Mouse (Mus musculus): ENCODE data around the gene Dpf3. TPM values are rescaled to one million over a fixed set of nuclear protein-coding genes. Genes with fewer than 3 reads are reported as not detected.

The Dpf3 gene
- polyA plus RNA-seq, 1 experiment, result 10.8 TPM

- TF ChIP-seq GATA1 (IDR thresholded peaks at IDR 0.05; ENCODE audit: low read length), result no peak
Observed at GRCm38 (mm10) chr12:83367486-83367885, 120.0 kb downstream of the Dpf3 start.

DNA sequence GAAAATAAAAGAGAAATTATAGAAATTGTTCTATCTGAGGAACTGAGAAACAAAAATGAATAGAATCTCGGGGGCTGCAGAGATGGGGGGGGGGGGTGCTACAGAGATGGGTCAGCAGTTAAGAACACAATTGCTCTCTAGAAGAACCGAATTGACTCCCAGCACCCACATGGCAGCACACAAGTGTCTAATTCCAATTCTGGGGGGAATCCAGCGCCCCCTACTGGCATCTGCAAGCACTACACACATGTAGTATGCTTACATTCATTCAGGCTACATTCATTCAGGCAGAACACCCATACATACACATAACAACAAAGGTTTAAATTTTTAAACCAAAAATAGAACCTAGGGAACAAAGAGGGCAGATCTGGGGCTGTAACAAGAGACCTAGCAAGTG lies 122.7 kb downstream of the Dpf3 start:
- TF ChIP-seq GATA1 (IDR thresholded peaks at IDR 0.05; ENCODE audit: low read length), result no peak

- no peak for TF ChIP-seq GATA1 (IDR thresholded peaks at IDR 0.05; ENCODE audit: low read length)
Observed at GRCm38 (mm10) chr12:83361801-83362200, 125.7 kb downstream of the Dpf3 start.

DNA sequence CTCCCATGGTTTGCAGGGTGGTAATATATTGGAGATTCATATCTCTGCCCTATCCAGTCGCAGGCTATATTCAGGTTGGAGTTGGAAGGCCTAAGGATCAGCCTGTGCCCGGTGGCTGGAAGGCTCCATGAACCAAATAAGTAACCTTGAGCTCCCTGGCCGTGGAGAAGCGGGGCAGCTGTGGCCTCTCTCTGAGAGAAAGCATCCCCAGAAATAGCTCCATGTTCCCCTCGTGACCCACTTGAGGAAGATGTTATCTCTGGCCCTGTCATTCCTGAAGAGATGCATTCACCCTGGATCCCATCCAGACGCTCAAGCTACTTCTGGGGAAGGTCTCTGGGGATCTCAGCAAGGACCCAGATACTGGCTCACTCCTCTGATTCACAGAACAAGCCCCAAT lies 134.9 kb downstream of the Dpf3 start:
- no peak for TF ChIP-seq GATA1 (IDR thresholded peaks at IDR 0.05; ENCODE audit: low read length)

- TF ChIP-seq GATA1 (IDR thresholded peaks at IDR 0.05; ENCODE audit: low read length), result no peak
Observed at GRCm38 (mm10) chr12:83349736-83350135, 137.8 kb downstream of the Dpf3 start.

DNA sequence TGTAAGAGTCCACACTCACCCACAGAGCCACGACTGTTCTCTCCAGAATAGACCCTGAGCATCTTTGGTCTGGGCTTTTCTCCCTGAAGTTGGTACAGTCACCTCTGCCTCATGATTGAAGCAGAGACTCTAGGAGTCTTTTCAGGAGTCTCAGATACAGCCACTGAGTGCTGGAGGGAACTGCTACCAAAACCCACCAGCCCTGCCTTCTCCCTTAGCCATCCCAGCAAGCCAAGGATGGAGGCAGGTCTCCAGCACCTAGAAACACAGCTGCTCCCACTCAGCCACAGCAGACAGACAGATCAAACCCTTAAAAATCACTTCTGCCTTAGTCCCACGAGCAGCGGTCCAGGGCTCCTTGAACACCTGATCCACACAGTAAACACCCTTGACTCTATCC lies 139.3 kb downstream of the Dpf3 start:
- no peak for TF ChIP-seq GATA1 (IDR thresholded peaks at IDR 0.05; ENCODE audit: low read length)

- TF ChIP-seq GATA1 (IDR thresholded peaks at IDR 0.05; ENCODE audit: low read length), result no peak
Observed at GRCm38 (mm10) chr12:83342875-83343185, 144.7 kb downstream of the Dpf3 start.

- TF ChIP-seq GATA1 (IDR thresholded peaks at IDR 0.05; ENCODE audit: low read length), result no peak
Observed at GRCm38 (mm10) chr12:83342035-83342874, 145.3 kb downstream of the Dpf3 start.

DNA sequence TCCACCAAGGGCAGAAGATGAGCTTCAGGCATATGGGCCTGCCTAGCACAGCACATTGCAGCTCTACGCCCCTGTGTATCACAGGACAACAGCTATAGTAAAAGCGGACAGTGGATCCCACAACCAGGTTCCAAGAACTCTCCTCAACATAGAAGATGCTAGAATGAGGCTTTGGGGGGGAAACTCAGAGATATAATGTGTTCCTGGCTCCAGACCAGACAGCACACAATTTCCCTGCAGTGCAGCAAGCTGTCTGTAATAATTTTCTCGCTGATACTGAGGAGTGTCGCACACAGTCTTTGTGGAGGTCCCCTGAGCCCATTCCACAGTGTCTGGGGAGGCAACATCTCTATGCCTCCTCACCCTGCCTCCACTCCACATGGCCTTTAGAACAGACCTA lies 146.6 kb downstream of the Dpf3 start:
- TF ChIP-seq GATA1 (IDR thresholded peaks at IDR 0.05; ENCODE audit: low read length), result no peak

- no peak for TF ChIP-seq GATA1 (IDR thresholded peaks at IDR 0.05; ENCODE audit: low read length)
Observed at GRCm38 (mm10) chr12:83338345-83338744, 149.2 kb downstream of the Dpf3 start.

DNA sequence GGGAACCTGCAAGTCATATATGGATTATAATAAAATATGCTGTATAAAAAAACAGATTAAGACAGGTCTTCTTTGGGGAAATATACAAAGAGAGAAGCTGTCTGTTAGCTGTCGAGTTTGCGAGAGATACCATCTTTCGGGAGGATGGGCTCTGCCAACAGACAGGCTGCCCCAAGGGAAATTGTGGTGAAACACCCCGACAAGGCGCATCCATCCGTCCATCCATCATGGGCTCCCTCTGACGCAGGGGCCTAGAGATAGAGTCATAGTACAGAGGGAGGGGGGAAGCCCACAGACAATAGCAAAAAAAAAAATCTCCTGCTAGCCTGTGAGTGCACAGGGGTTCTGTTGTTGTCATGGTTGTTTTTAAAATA lies 149.8 kb downstream of the Dpf3 start:
- no peak for TF ChIP-seq GATA1 (IDR thresholded peaks at IDR 0.05; ENCODE audit: low read length)

- no peak for TF ChIP-seq GATA1 (IDR thresholded peaks at IDR 0.05; ENCODE audit: low read length)
Observed at GRCm38 (mm10) chr12:83337077-83337775, 150.3 kb downstream of the Dpf3 start.

DNA sequence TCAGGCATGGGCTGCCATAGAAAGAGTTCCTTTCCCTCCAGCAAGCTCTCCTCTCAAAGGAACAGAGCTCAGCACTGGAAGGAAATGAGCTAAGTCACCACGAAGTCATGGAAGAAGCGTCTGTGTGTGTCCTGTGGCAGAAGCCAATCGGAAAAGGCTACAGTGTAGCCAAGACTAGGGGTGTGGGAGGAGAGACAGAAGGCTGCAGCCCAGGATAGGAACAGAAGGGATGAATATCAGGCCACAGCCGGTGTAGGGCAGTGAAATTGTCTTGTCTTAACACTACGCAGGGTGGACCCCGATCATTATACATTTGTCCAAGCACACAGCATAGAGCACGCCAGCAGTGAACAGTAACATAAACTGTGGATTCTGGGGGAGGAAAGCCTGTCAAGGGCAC lies 157.5 kb downstream of the Dpf3 start:
- TF ChIP-seq GATA1 (IDR thresholded peaks at IDR 0.05; ENCODE audit: low read length), result no peak

GRCm38 (mm10) chr12:83328899-83329298 lies 158.6 kb downstream of the Dpf3 start:
- no peak for TF ChIP-seq GATA1 (IDR thresholded peaks at IDR 0.05; ENCODE audit: low read length)

DNA sequence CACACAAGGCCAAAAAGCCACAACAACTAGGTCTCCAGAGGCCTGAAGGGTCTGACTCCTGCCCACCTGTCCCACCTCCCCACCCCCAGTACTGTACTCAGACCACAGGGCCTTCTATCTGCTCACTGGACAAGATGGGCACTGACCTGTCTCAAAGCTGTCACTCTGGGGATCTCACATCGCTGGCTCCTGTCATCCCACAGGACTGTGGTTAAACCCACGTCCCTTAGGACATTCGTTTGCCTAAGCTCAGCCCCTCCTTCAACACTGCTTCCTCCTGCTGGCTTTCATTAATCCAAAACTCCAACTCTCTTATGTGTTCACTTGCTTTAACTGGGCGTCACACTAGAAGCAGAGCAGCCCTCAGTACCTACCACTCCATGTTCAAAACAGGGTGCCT lies 159.0 kb downstream of the Dpf3 start:
- no peak for TF ChIP-seq GATA1 (IDR thresholded peaks at IDR 0.05; ENCODE audit: low read length)

DNA sequence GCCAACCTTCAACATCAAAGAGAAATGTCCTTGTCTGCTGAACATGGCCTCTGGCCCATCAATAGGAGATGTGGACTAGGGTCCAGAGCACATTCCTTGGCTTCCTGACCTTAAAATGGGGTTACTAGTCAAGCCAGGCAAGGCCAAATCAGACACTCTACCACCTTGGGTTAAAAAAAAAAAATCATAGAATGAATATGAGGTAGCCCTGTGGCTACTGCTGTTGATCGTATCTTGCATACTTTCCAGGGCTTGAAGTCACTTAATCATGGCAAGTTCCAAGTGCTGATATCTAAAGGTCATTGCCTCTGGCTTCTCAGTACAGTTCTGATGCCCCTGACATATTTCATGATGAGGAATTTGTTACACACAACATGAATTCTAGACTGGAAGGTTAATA lies 160.1 kb downstream of the Dpf3 start:
- no peak for TF ChIP-seq GATA1 (IDR thresholded peaks at IDR 0.05; ENCODE audit: low read length)

- TF ChIP-seq GATA1 (IDR thresholded peaks at IDR 0.05; ENCODE audit: low read length), result no peak
Observed at GRCm38 (mm10) chr12:83320725-83321124, 166.8 kb downstream of the Dpf3 start.
